Mouse (Mus musculus): Measurements from ENCODE around the gene Nrxn3. TPM values are rescaled to one million over a fixed set of nuclear protein-coding genes. Genes with fewer than 3 reads are reported as not detected.

Nrxn3 gene
- polyA plus RNA-seq, 1 experiment from 2014 or later = 4.8 TPM

DNA sequence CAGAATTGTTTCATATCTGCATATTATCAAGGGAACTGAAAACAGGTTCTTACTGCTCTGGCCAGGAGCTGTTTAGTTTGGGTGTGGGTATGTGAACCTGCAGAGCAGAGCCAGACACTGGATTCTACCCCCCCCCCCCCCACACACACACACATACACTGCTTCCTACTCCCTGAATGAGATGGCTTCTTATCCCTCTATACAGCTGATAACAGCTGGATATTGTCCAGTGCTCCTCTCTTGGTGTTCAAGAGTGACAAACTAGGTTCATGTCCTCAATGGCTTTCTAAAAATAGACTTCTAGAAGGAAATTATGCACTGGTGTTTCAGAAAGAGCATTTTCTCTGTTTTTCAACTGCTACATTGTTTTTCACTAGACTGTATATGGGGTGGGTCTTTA is 713.8 kb downstream of the Nrxn3 start:
- no peaks in the 10 kb centered on the region for H3K27me3 ChIP-seq (ENCODE audit: insufficient read depth, poor library complexity, severe bottlenecking)
- peaks cover 10% of the 10 kb centered on the region; the same call in 1 of the 2 replicates for H3K4me1 ChIP-seq
- no peak overlapping the region for H3K4me3 ChIP-seq
- no peaks in the 10 kb centered on the region for H3K9me3 ChIP-seq
- no peak overlapping the region for H3K27ac ChIP-seq
- no peaks in the 10 kb centered on the region for H3K36me3 ChIP-seq
- DNase-seq (ENCODE audit: low spot score) = no peak

DNA sequence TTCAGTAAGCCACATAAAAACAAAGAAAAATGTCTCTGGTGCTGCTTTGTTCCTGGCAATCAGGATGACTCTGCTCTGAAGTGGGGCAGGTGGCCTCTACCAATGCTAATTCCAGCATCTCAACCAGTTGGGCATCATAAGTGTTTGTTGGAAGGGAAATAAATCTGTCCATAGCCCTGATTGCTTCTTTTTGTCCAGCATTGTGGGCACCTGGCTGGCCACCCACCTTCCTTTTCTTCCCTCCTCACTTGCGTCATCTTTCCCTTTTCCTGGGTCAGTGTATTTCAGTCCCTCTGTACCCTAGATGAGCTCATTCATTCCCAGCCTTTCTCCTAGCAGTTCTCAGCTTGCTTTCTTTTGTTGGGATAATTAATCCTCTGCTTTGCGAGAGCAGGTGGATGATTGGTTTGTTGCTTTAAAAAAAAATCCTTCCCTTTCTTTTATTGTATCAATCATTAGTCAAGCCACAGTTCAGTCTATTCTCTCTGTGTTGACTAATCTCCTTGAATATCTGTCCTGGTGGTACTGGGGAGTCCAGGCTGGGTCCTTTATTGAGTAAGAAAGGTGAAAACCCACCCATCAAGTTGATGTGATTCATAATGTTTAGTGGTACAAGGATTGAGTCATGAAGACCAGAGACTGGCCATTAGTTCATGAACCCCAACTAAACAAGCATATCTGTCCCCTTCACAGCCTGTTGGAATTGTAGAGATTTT is 719.8 kb downstream of the Nrxn3 start:
- DNase-seq (ENCODE audit: low spot score) = no peak
- Histone ChIP-seq H3K9me3 (no peaks in the 10 kb centered on the region), H3K4me3 (no peak overlapping the region), H3K27me3 (ENCODE audit: insufficient read depth, poor library complexity, severe bottlenecking) (no peaks in the 10 kb centered on the region), H3K27ac (no peak overlapping the region), H3K36me3 (no peaks in the 10 kb centered on the region), H3K4me1 (peaks cover 7% of the 10 kb centered on the region; the same call in 1 of the 2 replicates)
- WGBS = 62% methylated on average over 2 of the region's 2 CpGs

DNA sequence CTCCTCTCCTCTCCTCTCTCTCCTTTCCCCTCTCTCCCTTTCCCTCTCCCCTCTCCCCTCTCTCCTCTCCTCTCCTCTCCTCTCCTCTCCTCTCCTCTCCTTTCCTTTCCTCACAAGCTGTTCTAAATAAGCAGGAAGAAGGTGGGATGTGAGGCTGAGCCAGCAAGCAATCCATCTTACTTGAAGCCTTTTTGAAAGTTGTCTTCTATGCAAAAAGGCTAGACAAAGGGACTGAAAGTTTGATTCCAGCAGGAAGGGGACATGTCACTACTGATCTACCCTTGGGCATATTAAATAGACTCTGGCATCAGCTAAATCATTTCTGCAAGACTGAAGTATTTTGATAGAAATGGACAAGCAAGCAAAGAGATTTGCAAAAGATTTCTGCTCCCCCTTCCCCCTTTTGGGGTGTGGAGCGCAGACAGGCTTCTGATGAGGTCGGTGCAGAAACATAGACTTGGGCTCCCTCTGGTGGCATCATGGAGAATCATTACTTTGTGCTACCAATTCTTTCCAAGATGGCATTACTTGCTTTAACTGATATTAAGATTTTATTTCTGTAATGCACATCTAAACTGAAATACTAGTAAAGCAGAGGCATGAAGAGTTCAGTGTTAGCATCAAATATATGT is 728.1 kb downstream of the Nrxn3 start:
- peak; percentile 74 for DNase-seq (ENCODE audit: low spot score)
- Histone ChIP-seq H3K27ac (no peak overlapping the region), H3K27me3 (ENCODE audit: insufficient read depth, poor library complexity, severe bottlenecking) (no peaks in the 10 kb centered on the region), H3K36me3 (no peaks in the 10 kb centered on the region), H3K4me3 (no peak overlapping the region), H3K9me3 (no peaks in the 10 kb centered on the region), H3K4me1 (no peaks in the 10 kb centered on the region)
- 4% methylated on average over 2 of the region's 2 CpGs for WGBS

DNA sequence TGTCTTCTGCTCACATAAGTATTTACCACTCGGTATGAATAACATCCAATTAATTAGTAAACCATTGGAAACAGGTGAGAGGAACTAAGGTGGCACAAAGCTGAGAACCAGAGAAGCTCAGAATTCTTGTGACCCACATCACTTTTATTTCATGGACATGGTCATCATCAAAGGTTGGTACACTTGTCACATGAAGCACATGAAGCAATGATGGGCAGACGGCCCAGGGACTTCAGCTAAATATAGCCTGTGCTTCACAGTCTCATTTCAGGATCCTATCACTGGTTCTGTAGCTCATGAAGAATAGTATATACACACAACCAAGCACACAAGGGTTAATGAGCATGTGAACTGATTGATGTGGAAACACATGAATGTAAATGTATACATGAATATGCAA is 747.5 kb downstream of the Nrxn3 start:
- Histone ChIP-seq H3K27ac (no peak overlapping the region), H3K36me3 (no peaks in the 10 kb centered on the region), H3K4me1 (no peaks in the 10 kb centered on the region), H3K9me3 (no peaks in the 10 kb centered on the region), H3K4me3 (no peak overlapping the region), H3K27me3 (ENCODE audit: insufficient read depth, poor library complexity, severe bottlenecking) (no peaks in the 10 kb centered on the region)
- 62% methylated on average over 2 of the region's 2 CpGs for WGBS
- no peak for DNase-seq (ENCODE audit: low spot score)

DNA sequence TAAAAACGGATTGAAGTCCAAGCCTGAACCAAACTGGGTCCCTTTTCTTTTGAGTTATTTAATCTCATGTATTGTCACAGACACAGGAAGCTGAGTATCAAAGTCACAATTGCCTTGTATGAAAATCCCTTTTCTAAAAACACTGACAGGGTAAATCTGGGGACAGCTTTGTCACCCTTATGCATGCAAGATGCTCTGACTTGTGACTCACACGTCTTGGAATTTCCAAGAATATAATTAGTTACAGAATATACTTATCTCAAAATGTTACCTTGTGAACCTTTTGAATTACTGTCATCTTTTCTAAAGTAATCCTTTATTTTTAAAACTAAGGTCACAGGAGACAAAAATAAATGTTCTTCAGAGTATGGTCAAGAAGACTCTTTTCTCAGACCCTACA is 748.6 kb downstream of the Nrxn3 start:
- no peaks in the 10 kb centered on the region for H3K9me3 ChIP-seq
- no peak for DNase-seq (ENCODE audit: low spot score)
- no peak overlapping the region for H3K27ac ChIP-seq
- no peaks in the 10 kb centered on the region for H3K27me3 ChIP-seq (ENCODE audit: insufficient read depth, poor library complexity, severe bottlenecking)
- H3K36me3 ChIP-seq = no peaks in the 10 kb centered on the region
- H3K4me1 ChIP-seq = no peaks in the 10 kb centered on the region
- no peak overlapping the region for H3K4me3 ChIP-seq
- WGBS = 42% methylated on average over 2 of the region's 2 CpGs

DNA sequence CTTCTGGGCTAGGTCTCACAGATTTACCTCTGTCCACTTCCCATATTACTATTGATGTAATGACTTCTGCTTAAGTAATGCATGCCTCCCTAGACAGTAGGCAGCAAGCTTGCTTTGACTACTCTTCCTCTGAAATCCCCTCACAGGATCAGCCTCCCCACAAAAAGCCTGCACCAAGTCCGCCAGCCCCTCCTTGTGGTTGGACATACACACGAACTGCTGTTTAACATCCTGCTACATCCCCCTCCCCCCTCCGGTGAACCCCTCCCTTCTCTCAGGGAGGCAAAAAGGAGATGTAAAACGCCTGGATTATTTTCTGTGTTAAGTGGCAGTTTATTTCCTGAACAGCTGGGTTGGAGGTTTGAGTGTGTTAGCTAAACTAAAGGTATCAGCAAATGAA is 749.2 kb downstream of the Nrxn3 start:
- Histone ChIP-seq H3K4me1 (no peaks in the 10 kb centered on the region), H3K27me3 (ENCODE audit: insufficient read depth, poor library complexity, severe bottlenecking) (no peaks in the 10 kb centered on the region), H3K4me3 (no peak overlapping the region), H3K36me3 (no peaks in the 10 kb centered on the region), H3K9me3 (no peaks in the 10 kb centered on the region), H3K27ac (no peak overlapping the region)
- 47% methylated on average over 4 of the region's 4 CpGs for WGBS
- DNase-seq (ENCODE audit: low spot score) = no peak

DNA sequence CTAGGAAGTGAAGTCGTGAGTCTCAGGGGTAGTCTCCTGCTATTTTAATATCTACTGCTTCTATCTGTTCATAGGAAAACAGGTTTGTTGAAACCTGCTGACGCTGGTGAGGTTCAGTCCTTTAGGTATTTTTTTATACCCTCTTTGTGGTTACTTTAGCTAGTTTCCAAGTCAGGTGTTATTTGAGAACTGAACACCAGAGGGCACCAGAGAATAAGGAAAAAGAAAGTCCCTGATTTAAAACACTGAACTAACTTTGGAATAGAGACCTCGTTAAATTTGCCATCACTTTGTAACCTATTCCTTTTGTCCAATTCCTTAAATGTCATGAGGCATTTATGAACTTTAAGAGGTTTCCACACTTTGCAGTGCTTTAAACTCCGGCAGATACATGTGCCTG is 756.4 kb downstream of the Nrxn3 start:
- no peaks in the 10 kb centered on the region for H3K27me3 ChIP-seq (ENCODE audit: insufficient read depth, poor library complexity, severe bottlenecking)
- no peaks in the 10 kb centered on the region for H3K4me1 ChIP-seq
- no peaks in the 10 kb centered on the region for H3K36me3 ChIP-seq
- 28% methylated on average over 4 of the region's 4 CpGs for WGBS
- H3K27ac ChIP-seq = no peak overlapping the region
- H3K4me3 ChIP-seq = no peak overlapping the region
- DNase-seq (ENCODE audit: low spot score) = no peak
- H3K9me3 ChIP-seq = no peaks in the 10 kb centered on the region

DNA sequence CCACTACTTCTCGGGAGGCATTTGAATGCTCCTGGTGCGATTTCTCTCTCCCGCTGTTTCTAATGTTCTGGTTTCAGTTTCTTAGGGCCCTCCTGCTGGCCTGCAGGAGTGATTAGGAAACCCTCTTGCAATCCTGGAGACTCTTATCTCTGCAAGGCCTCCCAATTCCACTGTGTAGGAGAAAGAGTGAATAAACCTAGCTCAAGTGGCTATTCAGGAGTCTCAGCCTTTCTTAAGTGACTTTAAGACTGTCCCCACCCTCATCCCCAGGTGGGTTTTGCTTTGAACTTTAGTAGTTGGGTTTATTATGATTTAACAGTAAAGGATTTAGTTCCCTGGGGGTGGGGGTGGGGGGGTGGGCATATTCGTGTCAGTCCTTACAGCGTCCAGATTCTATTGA is 759.5 kb downstream of the Nrxn3 start:
- DNase-seq (ENCODE audit: low spot score) = no peak
- Histone ChIP-seq H3K36me3 (no peaks in the 10 kb centered on the region), H3K27me3 (ENCODE audit: insufficient read depth, poor library complexity, severe bottlenecking) (no peaks in the 10 kb centered on the region), H3K4me3 (no peak overlapping the region), H3K4me1 (no peaks in the 10 kb centered on the region), H3K9me3 (no peaks in the 10 kb centered on the region), H3K27ac (no peak overlapping the region)
- 14% methylated on average over 5 of the region's 5 CpGs for WGBS

DNA sequence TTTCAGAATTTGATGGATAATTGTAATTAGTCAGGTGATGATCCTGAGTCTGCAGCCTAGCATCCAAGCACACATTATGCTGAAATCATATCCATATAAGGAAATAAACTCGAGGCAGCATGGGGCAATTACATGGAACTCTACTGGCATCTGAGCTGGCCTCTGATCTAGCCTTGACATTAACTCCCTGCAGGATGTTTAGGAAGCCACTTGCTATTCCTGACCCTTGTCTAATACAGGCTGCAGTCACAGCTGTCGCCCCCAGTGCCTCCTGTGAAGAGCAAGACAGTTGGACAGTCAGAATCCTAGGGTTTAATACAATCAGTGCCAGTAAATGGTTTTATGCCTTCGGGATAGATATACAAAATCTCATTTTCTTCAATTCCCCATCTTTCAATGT is 781.4 kb downstream of the Nrxn3 start:
- no peak for DNase-seq (ENCODE audit: low spot score)
- no peaks in the 10 kb centered on the region for H3K9me3 ChIP-seq
- H3K4me3 ChIP-seq = no peak overlapping the region
- no peaks in the 10 kb centered on the region for H3K4me1 ChIP-seq
- no peaks in the 10 kb centered on the region for H3K36me3 ChIP-seq
- no peak overlapping the region for H3K27ac ChIP-seq
- H3K27me3 ChIP-seq (ENCODE audit: insufficient read depth, poor library complexity, severe bottlenecking) = no peaks in the 10 kb centered on the region
- WGBS = 61% methylated on average over 3 of the region's 3 CpGs

DNA sequence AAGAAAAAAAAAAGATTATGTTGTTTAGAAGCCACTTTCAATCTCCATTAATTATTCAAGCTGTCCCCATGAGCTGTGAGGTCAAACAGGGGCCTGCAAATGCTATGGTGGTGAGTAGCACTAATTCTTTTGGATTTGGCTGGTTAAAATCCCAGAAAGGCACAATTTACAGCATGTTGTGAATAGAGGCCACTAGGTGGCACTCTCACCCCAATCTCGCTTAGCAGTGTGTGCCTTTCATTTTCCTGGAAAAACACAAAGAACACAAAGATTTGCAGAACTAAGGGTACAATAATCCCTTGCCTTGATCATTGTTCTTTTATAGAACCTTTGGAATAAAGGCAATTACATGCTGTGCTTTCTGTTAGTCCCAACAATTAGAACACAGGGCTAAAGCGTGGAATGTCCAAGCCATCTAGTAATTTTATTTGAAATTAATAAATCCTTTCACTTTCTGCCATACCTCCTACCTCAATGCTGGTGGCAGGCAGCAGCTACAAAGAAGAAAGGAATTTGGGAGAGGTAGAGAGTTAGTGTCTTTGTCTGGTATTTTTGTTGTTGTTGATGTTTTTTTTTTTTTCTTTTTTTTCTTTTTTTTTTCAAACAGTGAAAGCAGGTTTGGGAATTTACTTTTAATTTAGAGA is 782.6 kb downstream of the Nrxn3 start:
- Histone ChIP-seq H3K4me3 (no peak overlapping the region), H3K27me3 (ENCODE audit: insufficient read depth, poor library complexity, severe bottlenecking) (no peaks in the 10 kb centered on the region), H3K36me3 (no peaks in the 10 kb centered on the region), H3K27ac (no peak overlapping the region), H3K9me3 (no peaks in the 10 kb centered on the region), H3K4me1 (no peaks in the 10 kb centered on the region)
- DNase-seq (ENCODE audit: low spot score) = no peak
- 53% methylated on average over 2 of the region's 2 CpGs for WGBS

DNA sequence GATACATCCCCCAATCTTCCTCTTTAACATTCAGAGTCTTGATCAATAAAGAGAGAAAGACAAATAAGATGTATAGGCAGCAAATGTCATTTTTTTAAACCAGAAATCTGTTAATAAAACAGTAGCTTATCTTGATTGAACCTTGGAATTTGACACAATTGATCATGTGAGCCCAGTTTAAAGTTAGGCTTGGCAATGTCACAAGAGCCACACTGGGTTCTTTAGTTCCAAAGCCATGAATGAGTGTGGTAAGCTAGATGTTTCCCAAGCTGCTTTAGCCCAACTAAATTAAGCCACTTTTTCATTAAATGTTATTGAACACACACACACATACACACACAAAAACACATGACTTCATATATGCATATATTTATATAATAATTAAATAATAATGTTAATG is 786.3 kb downstream of the Nrxn3 start:
- DNase-seq (ENCODE audit: low spot score) = no peak
- Histone ChIP-seq H3K4me1 (no peaks in the 10 kb centered on the region), H3K4me3 (no peak overlapping the region), H3K9me3 (no peaks in the 10 kb centered on the region), H3K36me3 (no peaks in the 10 kb centered on the region), H3K27ac (no peak overlapping the region), H3K27me3 (ENCODE audit: insufficient read depth, poor library complexity, severe bottlenecking) (no peaks in the 10 kb centered on the region)

DNA sequence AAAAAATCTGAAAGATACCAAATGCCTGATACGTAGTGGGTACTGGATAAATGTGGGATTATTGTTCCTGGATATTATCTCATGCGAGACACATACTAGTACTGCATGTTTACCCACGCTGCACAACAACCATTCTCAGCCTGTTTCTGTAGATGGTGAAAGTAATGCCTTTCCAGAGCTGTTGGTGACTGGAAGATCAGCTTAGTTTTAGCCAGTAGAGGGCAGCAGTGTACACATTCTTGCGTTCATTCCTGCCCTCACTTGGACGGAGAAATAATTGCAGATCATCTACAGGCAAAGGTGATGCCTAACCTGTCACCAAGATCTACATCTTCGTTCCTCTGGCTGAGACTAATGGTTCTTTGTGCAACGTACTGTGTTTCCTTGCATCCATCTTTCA is 791.1 kb downstream of the Nrxn3 start:
- WGBS = 38% methylated on average over 7 of the region's 7 CpGs
- no peak overlapping the region for H3K4me3 ChIP-seq
- DNase-seq (ENCODE audit: low spot score) = no peak
- H3K36me3 ChIP-seq = no peaks in the 10 kb centered on the region
- no peaks in the 10 kb centered on the region for H3K4me1 ChIP-seq
- no peak overlapping the region for H3K27ac ChIP-seq
- H3K9me3 ChIP-seq = no peaks in the 10 kb centered on the region
- H3K27me3 ChIP-seq (ENCODE audit: insufficient read depth, poor library complexity, severe bottlenecking) = no peaks in the 10 kb centered on the region

DNA sequence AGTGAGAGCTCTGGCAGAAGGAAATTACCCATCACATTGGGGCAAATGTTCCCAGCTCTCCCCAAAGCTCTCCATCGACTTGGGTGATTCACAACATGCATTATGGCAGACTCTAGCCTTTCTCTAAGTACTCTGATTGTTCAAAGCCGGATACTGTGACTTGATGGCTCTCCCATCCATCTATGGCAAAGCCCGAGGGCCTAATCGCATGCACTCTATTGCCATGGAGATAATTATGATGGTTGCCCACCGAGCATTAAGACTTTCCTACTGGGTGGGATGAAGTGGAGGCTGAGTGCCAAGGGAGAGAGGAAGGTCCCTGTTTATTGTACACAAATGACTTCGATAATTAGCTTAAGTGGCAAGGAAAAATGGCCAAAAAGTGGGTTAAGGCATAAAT is 793.4 kb downstream of the Nrxn3 start:
- no peak overlapping the region for H3K4me3 ChIP-seq
- 74% methylated on average over 6 of the region's 6 CpGs for WGBS

More for the DNA sequence above, 793.4 kb downstream of the Nrxn3 start:
- Histone ChIP-seq H3K27ac (no peak overlapping the region), H3K9me3 (no peaks in the 10 kb centered on the region), H3K4me1 (no peaks in the 10 kb centered on the region), H3K36me3 (no peaks in the 10 kb centered on the region), H3K27me3 (ENCODE audit: insufficient read depth, poor library complexity, severe bottlenecking) (no peaks in the 10 kb centered on the region)
- no peak for DNase-seq (ENCODE audit: low spot score)
